Mouse (Mus musculus): ENCODE data around the gene Naa35. TPM values are rescaled to one million over a fixed set of nuclear protein-coding genes. Genes with fewer than 3 reads are reported as not detected.

Naa35 gene
- polyA plus RNA-seq, 1 experiment from 2014 or later = 136 TPM

GRCm38 (mm10) chr13:59675151-59676011 lies 90.3 kb downstream of the Naa35 start, which contains the start of gene Golm1:
Gene Golm1 (minus strand): TSS chr13:59675811.
- no peaks in the 10 kb centered on the region for H3K9me3 ChIP-seq
- 0% methylated on average over 39 of the region's 61 CpGs for WGBS
- peak within 1 kb of the TSS; percentile 89 for H3K4me3 ChIP-seq

DNA sequence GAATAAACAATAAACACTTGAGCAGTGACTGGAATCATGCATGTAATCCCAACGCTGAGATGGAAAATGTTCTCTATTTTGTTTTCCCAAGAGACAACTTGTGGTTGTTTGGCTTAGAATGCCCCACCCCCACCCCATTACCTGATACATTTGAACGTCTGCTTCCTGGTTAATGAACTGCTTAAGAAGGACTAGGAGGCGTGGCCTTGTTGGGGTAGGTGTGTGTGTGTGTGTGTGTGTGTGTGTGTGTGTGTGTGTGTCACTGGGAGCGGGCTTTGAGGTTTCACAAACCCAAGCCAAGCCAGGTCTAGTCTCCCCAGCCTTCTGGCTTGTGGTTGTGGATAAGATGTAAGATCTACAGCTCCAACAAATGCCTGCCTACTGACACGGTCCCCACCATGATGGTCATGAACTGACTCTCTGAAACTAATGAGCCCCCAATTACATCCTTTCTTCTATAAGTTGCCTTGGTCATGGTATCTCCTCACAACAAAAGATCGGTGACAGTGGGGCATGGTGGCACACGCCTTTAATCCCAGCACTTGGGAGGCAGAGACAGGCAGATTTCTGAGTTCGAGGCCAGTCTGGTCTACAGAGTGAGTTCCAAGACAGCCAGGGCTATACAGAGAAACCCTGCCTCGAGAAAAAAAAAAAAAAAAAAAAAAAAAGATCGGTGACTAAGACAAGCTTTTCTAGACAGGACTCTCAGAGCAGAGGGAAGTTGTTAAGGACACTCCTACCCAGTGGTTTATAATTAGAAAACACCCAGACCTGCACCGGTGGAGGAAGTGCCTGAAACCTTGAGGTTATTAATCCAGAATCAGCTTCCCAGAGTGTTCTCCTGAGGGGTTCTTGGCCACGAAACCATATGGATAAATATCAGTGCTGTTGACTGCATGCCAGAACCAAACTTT lies 91.5 kb downstream of the Naa35 start:
- 85% methylated on average over 12 of the region's 12 CpGs for WGBS
- Histone ChIP-seq H3K36me3 (no peaks in the 10 kb centered on the region), H3K9ac (replicated peaks) (no peak overlapping the region), H3K4me2 (replicated peaks) (no peak overlapping the region), H3K9me3 (no peaks in the 10 kb centered on the region), H3K4me3 (0 out of 2 replicates have a peak overlapping the region, but pooled peaks have one; percentile 89), H3K4me1 (peaks cover 15% of the 10 kb centered on the region), H3K27me3 (no peaks in the 10 kb centered on the region), H3K27ac (replicated peaks) (0 out of 2 replicates have a peak overlapping the region, but pooled peaks have one; percentile 93)
- ATAC-seq (ENCODE audit: low FRiP score, low read depth) = no peak

More at GRCm38 (mm10) chr13:59675151-59676011, 90.3 kb downstream of the Naa35 start, which contains the start of gene Golm1:
- peak; percentile 90 for ATAC-seq (ENCODE audit: low FRiP score, low read depth)
- no peaks in the 10 kb centered on the region for H3K36me3 ChIP-seq
- H3K4me1 ChIP-seq = peaks cover 18% of the 10 kb centered on the region
- peak within 1 kb of the TSS; percentile 73 for H3K4me2 ChIP-seq (replicated peaks)
- no peaks in the 10 kb centered on the region for H3K27me3 ChIP-seq
- H3K9ac ChIP-seq (replicated peaks) = peak within 1 kb of the TSS; percentile 93
- H3K27ac ChIP-seq (replicated peaks) = peak within 1 kb of the TSS; percentile 93

GRCm38 (mm10) chr13:59679306-59679705 lies 94.2 kb downstream of the Naa35 start:
- WGBS = 64% methylated on average over 4 of the region's 4 CpGs

DNA sequence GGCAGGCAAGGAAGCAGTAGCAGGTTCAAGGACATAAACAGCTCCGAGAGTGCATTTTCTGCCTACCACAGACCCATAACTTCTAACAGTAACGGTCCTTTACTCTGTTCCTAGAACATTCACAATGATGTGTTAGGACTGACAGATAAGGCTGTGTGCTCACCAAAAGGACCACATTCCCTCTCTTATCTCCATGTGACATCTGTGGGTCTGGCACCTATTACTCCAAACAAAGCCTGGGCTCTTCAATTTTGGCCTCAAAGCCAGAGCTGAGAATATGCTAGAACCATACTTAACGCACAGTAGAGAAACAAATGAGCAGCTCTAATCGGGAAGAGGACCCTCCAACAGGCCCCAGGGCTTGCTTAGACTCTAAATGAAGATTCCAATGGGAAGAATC lies 94.8 kb downstream of the Naa35 start:
- no peak for ATAC-seq (ENCODE audit: low FRiP score, low read depth)
- Histone ChIP-seq H3K36me3 (no peaks in the 10 kb centered on the region), H3K27me3 (0 out of 2 replicates have a peak, but pooled peaks cover 3% of the 10 kb centered on the region), H3K4me1 (no peaks in the 10 kb centered on the region), H3K4me2 (replicated peaks) (no peak overlapping the region), H3K27ac (replicated peaks) (no peak overlapping the region), H3K9me3 (no peaks in the 10 kb centered on the region), H3K4me3 (no peak overlapping the region), H3K9ac (replicated peaks) (no peak overlapping the region)
- 82% methylated on average over 4 of the region's 4 CpGs for WGBS

More at GRCm38 (mm10) chr13:59679306-59679705, 94.2 kb downstream of the Naa35 start:
- Histone ChIP-seq H3K4me3 (no peak overlapping the region), H3K9me3 (no peaks in the 10 kb centered on the region), H3K4me2 (replicated peaks) (no peak overlapping the region), H3K4me1 (no peaks in the 10 kb centered on the region), H3K9ac (replicated peaks) (no peak overlapping the region), H3K27ac (replicated peaks) (no peak overlapping the region), H3K27me3 (0 out of 2 replicates have a peak, but pooled peaks cover 3% of the 10 kb centered on the region), H3K36me3 (no peaks in the 10 kb centered on the region)
- ATAC-seq (ENCODE audit: low FRiP score, low read depth) = no peak

- no peak overlapping the region for H3K4me3 ChIP-seq
- H3K9ac ChIP-seq (replicated peaks) = no peak overlapping the region
- no peak for ATAC-seq (ENCODE audit: low FRiP score, low read depth)
- no peak overlapping the region for H3K27ac ChIP-seq (replicated peaks)
- no peaks in the 10 kb centered on the region for H3K36me3 ChIP-seq
- H3K4me1 ChIP-seq = no peaks in the 10 kb centered on the region
- 45% methylated on average over 7 of the region's 7 CpGs for WGBS
- H3K4me2 ChIP-seq (replicated peaks) = no peak overlapping the region
- no peaks in the 10 kb centered on the region for H3K9me3 ChIP-seq
- 0 out of 2 replicates have a peak, but pooled peaks cover 3% of the 10 kb centered on the region for H3K27me3 ChIP-seq
These were observed 97.6 kb downstream of the Naa35 start for GRCm38 (mm10) chr13:59682629-59683028.

GRCm38 (mm10) chr13:59685236-59685635 lies 100.2 kb downstream of the Naa35 start:
- H3K4me1 ChIP-seq = no peaks in the 10 kb centered on the region
- no peak overlapping the region for H3K4me2 ChIP-seq (replicated peaks)
- H3K9ac ChIP-seq (replicated peaks) = no peak overlapping the region
- H3K4me3 ChIP-seq = no peak overlapping the region
- no peaks in the 10 kb centered on the region for H3K9me3 ChIP-seq
- no peaks in the 10 kb centered on the region for H3K36me3 ChIP-seq
- ATAC-seq (ENCODE audit: low FRiP score, low read depth) = no peak
- WGBS = 82% methylated on average over 3 of the region's 3 CpGs
- H3K27ac ChIP-seq (replicated peaks) = no peak overlapping the region
- 0 out of 2 replicates have a peak, but pooled peaks cover 3% of the 10 kb centered on the region for H3K27me3 ChIP-seq

Other genes starting within 250 kb of the Naa35 start
- 29.5 and 30.4 TPM in 2 replicates for gene Agtpbp1, start within 50 bp of the Naa35 start, polyA plus RNA-seq (2016; fragmentation: Nextera tagmentation; extraction: Ambion mirVana)
- 122 and 134 TPM in 2 replicates for gene Golm1, start 90.6 kb downstream of the Naa35 start, polyA plus RNA-seq (2016; fragmentation: Nextera tagmentation; extraction: Ambion mirVana)
- gene 4921517D22Rik, start 108.8 kb downstream of the Naa35 start, polyA plus RNA-seq (2016; fragmentation: Nextera tagmentation; extraction: Ambion mirVana) = not detected in 2 replicates
- gene Spata31d1a, start 125.1 kb downstream of the Naa35 start, polyA plus RNA-seq (2016; fragmentation: Nextera tagmentation; extraction: Ambion mirVana) = 0.05 TPM in 2 replicates
- gene Spata31d1b, start 127.0 kb downstream of the Naa35 start, polyA plus RNA-seq (2016; fragmentation: Nextera tagmentation; extraction: Ambion mirVana) = 0.07 TPM in 1 of 2 replicates, not detected in the other
- not detected in 2 replicates for gene Spata31d1d, start 146.5 kb downstream of the Naa35 start, polyA plus RNA-seq (2016; fragmentation: Nextera tagmentation; extraction: Ambion mirVana)
- 0.20 TPM in 1 of 2 replicates, not detected in the other for gene 1700014D04Rik, start 161.5 kb downstream of the Naa35 start, polyA plus RNA-seq (2016; fragmentation: Nextera tagmentation; extraction: Ambion mirVana)
- 118 and 131 TPM in 2 replicates for gene Isca1, start 184.6 kb downstream of the Naa35 start, polyA plus RNA-seq (2016; fragmentation: Nextera tagmentation; extraction: Ambion mirVana)
- gene Gm49354, start 197.0 kb downstream of the Naa35 start, polyA plus RNA-seq (2016; fragmentation: Nextera tagmentation; extraction: Ambion mirVana) = not detected in 2 replicates
- 62.8 and 66.7 TPM in 2 replicates for gene Tut7, start 237.9 kb downstream of the Naa35 start, polyA plus RNA-seq (2016; fragmentation: Nextera tagmentation; extraction: Ambion mirVana)